Mouse (Mus musculus) CH12F3 (cell line): ENCODE results near the gene Agpat3.

Source experiments
- in situ Hi-C: fragments of 300-500 bp; cut with MboI; formaldehyde crosslinking; loops from 2 replicates; pipeline ENCODE4 v1.14.3; 2020; ENCODE audit warnings: low sequenced_read_pairs

Gene Agpat3

GRCm38 (mm10) chr10:78324556-78325164, 27.6 kb downstream of the Agpat3 start:
- in situ Hi-C loops = no loop called here

DNA sequence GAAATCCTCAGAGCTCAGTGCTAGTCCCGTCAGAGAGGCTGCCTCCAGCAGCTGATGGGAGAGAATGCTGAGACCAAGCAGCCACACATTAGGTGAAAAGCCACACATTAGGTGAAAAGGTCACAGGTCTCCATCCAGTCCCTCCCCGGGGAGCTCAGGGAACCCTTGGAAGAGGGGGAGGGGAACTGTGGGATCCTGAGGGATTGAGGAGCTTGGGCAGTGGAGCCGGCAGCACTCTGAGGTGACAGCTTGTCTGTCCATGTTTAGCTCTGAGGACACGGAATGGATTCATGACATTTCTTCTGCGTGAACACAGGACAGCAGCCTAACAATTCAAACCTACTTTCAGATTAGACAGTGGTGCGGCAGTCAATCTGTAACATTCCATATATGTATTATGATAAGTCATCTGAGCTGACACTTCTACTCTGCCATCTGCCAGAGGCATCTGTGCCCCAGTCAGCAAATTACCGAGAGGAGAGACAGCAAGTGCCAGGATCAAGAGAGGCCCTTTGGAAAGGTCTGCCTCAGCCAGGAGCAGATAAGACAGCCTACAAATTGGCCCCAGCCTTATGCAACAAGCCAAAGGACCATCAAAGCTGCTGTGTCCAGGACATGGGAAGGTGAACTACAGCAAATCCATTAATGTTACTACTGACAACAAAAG, 28.9 kb downstream of the Agpat3 start:
- in situ Hi-C loops = no loop called here

- in situ Hi-C loops = no loop called here
Observed at GRCm38 (mm10) chr10:78322806-78323205, 29.5 kb downstream of the Agpat3 start.

DNA sequence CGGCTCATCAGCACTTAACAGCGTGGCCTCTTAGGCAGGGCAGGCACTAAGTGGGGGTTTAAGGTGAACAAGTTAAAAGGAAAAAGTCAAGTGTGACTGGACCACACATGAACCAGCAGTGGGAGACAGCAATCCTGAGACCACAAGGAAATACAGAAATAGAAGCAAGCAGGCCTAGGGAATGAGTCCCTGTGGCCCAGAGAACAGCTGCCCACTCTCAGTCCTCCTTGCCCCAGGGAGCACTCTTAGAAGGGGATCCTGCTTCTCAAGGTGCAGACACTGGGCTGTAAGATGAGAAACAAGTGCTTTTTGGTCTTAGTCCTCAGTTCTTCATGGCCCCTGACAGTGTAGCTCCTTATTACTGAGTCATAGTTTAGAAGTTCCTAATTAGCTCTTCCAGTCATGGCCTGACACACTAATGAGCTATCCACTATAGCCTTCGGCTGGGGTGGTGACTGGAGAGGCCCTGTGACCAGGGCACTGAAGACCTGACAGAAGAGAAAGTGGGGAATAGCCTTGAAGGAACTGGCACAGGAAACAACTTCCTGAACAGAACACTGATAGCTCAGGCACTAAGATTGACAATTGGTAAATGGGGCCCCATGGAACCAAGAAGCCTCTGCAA, 31.0 kb downstream of the Agpat3 start:
- in situ Hi-C loops = no loop called here

- in situ Hi-C loops = no loop called here
Observed at GRCm38 (mm10) chr10:78320526-78320925, 31.8 kb downstream of the Agpat3 start.

- in situ Hi-C loops = no loop called here
Observed at GRCm38 (mm10) chr10:78319940-78320339, 32.3 kb downstream of the Agpat3 start.

DNA sequence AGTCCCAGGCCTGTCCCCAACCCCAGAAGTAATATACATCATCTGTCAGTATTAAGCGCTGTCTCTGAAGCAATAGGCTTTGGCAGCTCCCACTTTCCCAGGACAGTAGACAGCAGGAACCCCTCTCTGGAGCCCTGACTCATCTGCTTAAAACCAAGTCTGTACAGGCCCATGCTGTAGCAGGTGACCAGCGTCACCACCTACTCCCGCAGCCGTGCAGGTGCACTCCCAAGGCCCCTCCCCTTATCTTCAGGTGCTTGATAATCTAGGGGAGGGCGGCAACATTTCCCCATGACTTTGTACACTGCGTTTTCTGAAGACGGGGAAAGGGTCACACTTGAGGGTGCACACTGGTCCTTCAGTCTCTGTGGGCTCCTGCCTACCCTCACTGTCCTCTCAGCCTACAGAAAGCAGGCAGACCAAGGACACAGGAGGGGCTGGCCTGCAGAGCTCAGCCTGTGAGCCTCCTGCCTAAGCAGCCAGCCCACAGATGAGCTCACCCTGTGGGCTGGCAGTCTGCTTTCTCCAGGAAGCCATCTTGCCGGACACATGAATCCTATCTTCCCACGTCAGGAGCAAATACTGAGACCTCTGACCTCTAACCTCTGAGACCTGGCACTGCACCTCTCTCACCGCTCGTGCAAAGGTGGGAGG, 34.9 kb downstream of the Agpat3 start:
- in situ Hi-C loops = no loop called here

- in situ Hi-C loops = no loop called here
Observed at GRCm38 (mm10) chr10:78316228-78317087, 35.8 kb downstream of the Agpat3 start.

DNA sequence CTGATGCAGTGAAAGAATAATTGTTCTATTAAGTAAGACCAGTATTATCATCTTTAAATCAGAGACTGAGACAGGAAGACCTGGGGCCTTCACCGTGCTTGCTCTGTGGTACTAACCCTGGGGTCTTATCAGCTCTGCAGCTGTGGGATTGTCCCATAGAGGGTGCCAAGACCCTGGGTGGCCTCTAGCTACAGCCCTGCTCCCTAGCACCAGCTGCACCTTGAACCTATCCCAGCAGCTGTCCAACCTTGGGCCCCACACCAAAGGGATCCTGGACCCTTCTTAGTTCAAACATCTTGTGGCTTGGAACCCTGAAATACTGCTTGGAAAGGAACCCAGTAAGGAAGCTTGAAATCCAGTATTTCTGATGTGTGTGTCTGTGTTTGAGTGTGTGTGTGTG, 37.1 kb downstream of the Agpat3 start:
- in situ Hi-C loops = no loop called here

DNA sequence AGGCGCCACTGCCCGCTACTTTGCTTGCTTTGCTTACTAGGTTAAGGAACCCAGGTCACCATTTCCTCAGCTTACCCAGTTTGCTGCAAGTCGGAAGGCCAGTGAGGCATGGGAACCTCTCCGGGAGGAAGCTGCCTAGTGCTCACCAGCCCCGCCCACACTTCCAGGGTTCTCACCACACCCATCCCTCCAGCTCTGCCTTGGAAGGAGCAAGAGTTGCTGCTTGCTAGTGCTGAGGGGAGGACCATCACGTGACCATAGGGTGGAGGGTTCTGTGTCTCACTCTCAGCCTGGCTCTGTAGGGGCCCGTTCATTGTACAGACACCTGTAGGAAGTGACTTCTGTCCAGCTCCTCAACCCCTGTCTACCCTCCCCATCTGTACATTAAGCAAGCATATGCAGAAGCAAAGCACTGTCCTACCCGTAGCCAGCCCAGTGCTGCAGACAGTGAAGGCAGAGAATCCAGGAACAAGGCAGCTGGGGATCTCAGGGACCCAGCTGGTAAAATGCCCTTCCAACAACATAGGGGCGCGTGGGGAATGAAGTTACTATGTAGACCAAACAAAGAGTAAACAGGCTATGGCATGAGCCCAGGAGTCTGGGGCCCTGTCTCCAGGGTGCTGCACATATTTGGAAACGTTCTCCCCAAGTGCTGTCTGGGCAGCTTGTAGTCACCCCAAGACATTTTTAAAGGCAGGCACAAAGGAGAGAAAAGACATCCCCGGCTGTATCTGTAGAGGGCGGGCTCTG, 40.2 kb downstream of the Agpat3 start:
- in situ Hi-C loops = no loop called here

GRCm38 (mm10) chr10:78310747-78311267, 41.5 kb downstream of the Agpat3 start:
- in situ Hi-C loops = no loop called here

- in situ Hi-C loops = no loop called here
Observed at GRCm38 (mm10) chr10:78308617-78309016, 43.7 kb downstream of the Agpat3 start.

- in situ Hi-C loops = no loop called here
Observed at GRCm38 (mm10) chr10:78307391-78307790, 44.9 kb downstream of the Agpat3 start.

GRCm38 (mm10) chr10:78306027-78306426, 46.3 kb downstream of the Agpat3 start:
- in situ Hi-C loops = no loop called here

DNA sequence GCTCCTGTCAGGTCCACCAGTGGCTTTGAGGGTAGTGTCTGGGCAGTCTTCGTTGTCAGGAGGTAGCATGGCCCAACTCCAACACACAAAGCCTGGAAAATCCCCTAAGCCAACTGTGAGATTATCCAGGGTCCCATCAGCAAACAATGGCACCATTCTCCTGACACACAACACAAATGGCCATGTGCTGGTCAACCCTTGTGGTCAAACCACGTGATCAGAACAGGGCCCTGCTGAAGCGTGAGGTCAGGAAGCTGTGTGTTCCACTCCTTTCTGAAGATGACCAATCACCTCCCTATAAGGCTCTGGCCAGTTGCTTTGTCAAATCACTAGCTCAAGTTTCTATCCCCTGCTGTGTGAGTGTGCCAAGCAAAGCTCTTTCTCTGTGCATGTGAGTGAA, 47.3 kb downstream of the Agpat3 start:
- in situ Hi-C loops = no loop called here

GRCm38 (mm10) chr10:78303675-78304074, 48.6 kb downstream of the Agpat3 start:
- in situ Hi-C loops = no loop called here

- in situ Hi-C loops = no loop called here
Observed at GRCm38 (mm10) chr10:78300061-78300460, 52.2 kb downstream of the Agpat3 start.

GRCm38 (mm10) chr10:78298651-78299644, 53.3 kb downstream of the Agpat3 start:
- in situ Hi-C loops = no loop called here
